Mouse (Mus musculus) liver, embryonic 15.5 days (tissue): ENCODE data around the gene Il1f6. TPM values are rescaled to one million over a fixed set of nuclear protein-coding genes. Genes with fewer than 3 reads are reported as not detected.

Experiments used
- polyA plus RNA-seq: library from polyadenylated mRNA; unstranded; fragments of >200 nt; fragmentation: Nextera tagmentation; extraction: Ambion mirVana; gene quantifications from 2 replicates; pipeline ENCODE4 v1.2.1, GENCODE M21; 2015

Gene Il1f6
- polyA plus RNA-seq, 1 experiment from 2014 or later, result not detected

Other genes with a start within 250 kb of the Il1f6 start
- 0.36 and 0.51 TPM in 2 replicates for gene Hnmt, start 166.0 kb upstream of the Il1f6 start, polyA plus RNA-seq
- gene Tbpl2, start 118.8 kb upstream of the Il1f6 start, polyA plus RNA-seq, result not detected in 2 replicates
- gene Il1f8, start 62.3 kb upstream of the Il1f6 start, polyA plus RNA-seq, result not detected in 2 replicates
- 0.41 and 0.69 TPM in 2 replicates for gene Il1f9, start 28.9 kb upstream of the Il1f6 start, polyA plus RNA-seq
- 0.13 TPM in 1 of 2 replicates, not detected in the other for gene Il1f5, start 61.5 kb downstream of the Il1f6 start, polyA plus RNA-seq
- not detected in 2 replicates for gene Il1f10, start 75.8 kb downstream of the Il1f6 start, polyA plus RNA-seq
- 8.2 and 12.0 TPM in 2 replicates for gene Il1rn, start 121.4 kb downstream of the Il1f6 start, polyA plus RNA-seq
- 7.6 and 8.1 TPM in 2 replicates for gene Psd4, start 152.2 kb downstream of the Il1f6 start, polyA plus RNA-seq